Mouse (Mus musculus): ENCODE measurements at regions not wholly inside any gene's neighbourhood (a gene's known extent, or its start where the extent isn't known, plus 50 kb on each side); places are given as distances from the start of the nearest gene placed in this dataset.
"Not testable (repeated sequence)": the region's sequence is repeated elsewhere in the genome, so short reads cannot be mapped to it uniquely, and the experiment has no call there.

- DNase-seq, result not testable (repeated sequence)
Observed at GRCm38 (mm10) chr1:157622156-157622555, 115.6 kb downstream of the Sec16b start.

GRCm38 (mm10) chr1:157632586-157632985, 126.1 kb downstream of the Sec16b start:
- no peak for DNase-seq

- DNase-seq, result no peak
Observed at GRCm38 (mm10) chr1:157633470-157633869, 126.9 kb downstream of the Sec16b start.

- no peak for DNase-seq
Observed at GRCm38 (mm10) chr1:157635776-157636175, 129.2 kb downstream of the Sec16b start.

GRCm38 (mm10) chr1:157643524-157643923, 137.0 kb downstream of the Sec16b start:
- no peak for DNase-seq

- no peak for DNase-seq
Observed at GRCm38 (mm10) chr1:157645682-157646421, 139.3 kb downstream of the Sec16b start.

GRCm38 (mm10) chr1:157655446-157655845, 148.9 kb downstream of the Sec16b start:
- no peak for DNase-seq

GRCm38 (mm10) chr1:157669626-157670025, 163.1 kb downstream of the Sec16b start:
- no peak for DNase-seq

GRCm38 (mm10) chr1:157684356-157684755, 177.8 kb downstream of the Sec16b start:
- no peak for DNase-seq

- DNase-seq, result no peak
Observed at GRCm38 (mm10) chr1:157695198-157695597, 188.7 kb downstream of the Sec16b start.

- no peak for DNase-seq
Observed at GRCm38 (mm10) chr1:157703639-157704038, 197.1 kb downstream of the Sec16b start.

GRCm38 (mm10) chr1:157705364-157705763, 198.8 kb downstream of the Sec16b start:
- DNase-seq, result peak in 1 of 2 experiments; percentile 7

- no peak for DNase-seq
Observed at GRCm38 (mm10) chr1:157707256-157707655, 200.7 kb downstream of the Sec16b start.

GRCm38 (mm10) chr1:157709117-157709516, 202.6 kb downstream of the Sec16b start:
- no peak for DNase-seq

- DNase-seq, result no peak
Observed at GRCm38 (mm10) chr1:157710870-157711269, 204.3 kb downstream of the Sec16b start.

GRCm38 (mm10) chr1:157712519-157712918, 206.0 kb downstream of the Sec16b start:
- DNase-seq, result no peak

- no peak for DNase-seq
Observed at GRCm38 (mm10) chr1:157713851-157714250, 207.3 kb downstream of the Sec16b start.

- peak in 1 of 2 experiments; percentile 9 for DNase-seq
Observed at GRCm38 (mm10) chr1:157715632-157716031, 209.1 kb downstream of the Sec16b start.

- no peak for DNase-seq
Observed at GRCm38 (mm10) chr1:157717131-157717530, 210.6 kb downstream of the Sec16b start.

GRCm38 (mm10) chr1:157721946-157722345, 215.4 kb downstream of the Sec16b start:
- DNase-seq, result no peak

- DNase-seq, result no peak
Observed at GRCm38 (mm10) chr1:157731124-157731523, 224.6 kb downstream of the Sec16b start.

GRCm38 (mm10) chr1:157740725-157741665, 234.5 kb downstream of the Sec16b start:
- DNase-seq, result no peak

- DNase-seq, result peak; percentile 59 to 71
Observed at GRCm38 (mm10) chr1:157745611-157746010, 239.1 kb downstream of the Sec16b start.
